Mouse (Mus musculus) midbrain, embryonic 11.5 days (tissue): ENCODE data around the gene Hsd3b4. TPM values are rescaled to one million over a fixed set of nuclear protein-coding genes. Genes with fewer than 3 reads are reported as not detected.
A peak's percentile ranks its signal among the peaks of the same experiment; 100 is the strongest.
"Not testable (repeated sequence)": the region's sequence is repeated elsewhere in the genome, so short reads cannot be mapped to it uniquely, and the experiment has no call there.

ENCODE experiments used
- ATAC-seq: fragments of 200-750 bp; cut with Nextera tagmentation; 2 replicates; pipeline ENCODE4 v1.8.0; 2017; ENCODE audit warnings: moderate TSS enrichment, moderate library complexity; ENCODE audit not compliant: low FRiP score
- DNase-seq: peaks from one replicate; pipeline ENCODE4 v3.0.0; 2015; ENCODE audit warnings: low spot score; ENCODE audit errors: missing footprints
- H3K27ac ChIP-seq: fragments of 300-500 bp; sonication (generic); 2 replicates; pipeline ENCODE4 v1.5.1; 2014; ENCODE audit warnings: low read depth, low read length
- H3K27me3 ChIP-seq: fragments of 300-500 bp; sonication (generic); 2 replicates; pipeline ENCODE4 v1.6.1; 2014; ENCODE audit warnings: mild to moderate bottlenecking, low read length, moderate library complexity, mixed read lengths; ENCODE audit not compliant: control insufficient read depth, insufficient read depth
- H3K36me3 ChIP-seq: fragments of 300-500 bp; sonication (generic); 2 replicates; pipeline ENCODE4 v1.6.1; 2014; ENCODE audit warnings: mild to moderate bottlenecking, low read length, moderate library complexity, mixed read lengths; ENCODE audit not compliant: control insufficient read depth, insufficient read depth
- H3K4me1 ChIP-seq: fragments of 300-500 bp; sonication (generic); 2 replicates; pipeline ENCODE4 v1.6.1; 2014; ENCODE audit warnings: low read length; ENCODE audit not compliant: control insufficient read depth, insufficient read depth
- H3K4me2 ChIP-seq: fragments of 300-500 bp; sonication (generic); 2 replicates; pipeline ENCODE4 v1.6.1; 2014; ENCODE audit warnings: mild to moderate bottlenecking, moderate library complexity
- H3K4me3 ChIP-seq: fragments of 300-500 bp; sonication (generic); 2 replicates; pipeline ENCODE4 v1.5.1; 2014; ENCODE audit warnings: low read depth, low read length
- H3K9ac ChIP-seq: fragments of 300-500 bp; sonication (generic); 2 replicates; pipeline ENCODE4 v1.6.1; 2014; ENCODE audit warnings: low read length
- H3K9me3 ChIP-seq: fragments of 300-500 bp; sonication (generic); 2 replicates; pipeline ENCODE4 v1.6.1; 2016; ENCODE audit warnings: low read length; ENCODE audit not compliant: control insufficient read depth
- WGBS: fragments of 180-500 bp; shearing (Covaris S2); extraction: QIAGEN DNeasy Blood & Tissue Kit; methylation state at CpG from one replicate; pipeline ENCODE4 v1.1.7; 2014; 5-methylcytosine and 5-hydroxymethylcytosine counted together
- polyA plus RNA-seq: library from polyadenylated mRNA; unstranded; fragments of >200 nt; fragmentation: Nextera tagmentation; extraction: Ambion mirVana; gene quantifications from 2 replicates; pipeline ENCODE4 v1.2.1, GENCODE M21; 2014

Hsd3b4 gene
- polyA plus RNA-seq, 1 experiment from 2014 or later, result not detected

- WGBS, result no CpG with 5 or more reads among the region's 2 CpGs
Measured at GRCm38 (mm10) chr3:98496762-98497161, 13.6 kb downstream of the Hsd3b4 start.

GRCm38 (mm10) chr3:98495055-98495454 lies 15.3 kb downstream of the Hsd3b4 start:
- H3K9ac ChIP-seq, H3K4me1 ChIP-seq, ATAC-seq, H3K4me2 ChIP-seq, H3K4me3 ChIP-seq, H3K27me3 ChIP-seq, H3K27ac ChIP-seq, DNase-seq, H3K36me3 ChIP-seq, H3K9me3 ChIP-seq: not testable (repeated sequence)

More at GRCm38 (mm10) chr3:98496762-98497161, 13.6 kb downstream of the Hsd3b4 start:
- not testable (repeated sequence) for H3K9ac ChIP-seq, H3K4me2 ChIP-seq, H3K27me3 ChIP-seq, H3K27ac ChIP-seq, DNase-seq, H3K4me1 ChIP-seq, H3K36me3 ChIP-seq, H3K9me3 ChIP-seq, H3K4me3 ChIP-seq
- peak; percentile 59; the same call in 1 of the 2 replicates for ATAC-seq

GRCm38 (mm10) chr3:98494184-98494583 lies 16.1 kb downstream of the Hsd3b4 start:
- not testable (repeated sequence) for H3K4me3 ChIP-seq, H3K27ac ChIP-seq, H3K36me3 ChIP-seq, H3K4me2 ChIP-seq, DNase-seq, H3K4me1 ChIP-seq, ATAC-seq, H3K9me3 ChIP-seq, H3K27me3 ChIP-seq, H3K9ac ChIP-seq

GRCm38 (mm10) chr3:98471499-98471898 lies 38.8 kb downstream of the Hsd3b4 start:
- H3K4me1 ChIP-seq, H3K27ac ChIP-seq, H3K27me3 ChIP-seq, ATAC-seq, DNase-seq, H3K36me3 ChIP-seq, H3K4me3 ChIP-seq, H3K9me3 ChIP-seq, H3K9ac ChIP-seq, H3K4me2 ChIP-seq: not testable (repeated sequence)

DNA sequence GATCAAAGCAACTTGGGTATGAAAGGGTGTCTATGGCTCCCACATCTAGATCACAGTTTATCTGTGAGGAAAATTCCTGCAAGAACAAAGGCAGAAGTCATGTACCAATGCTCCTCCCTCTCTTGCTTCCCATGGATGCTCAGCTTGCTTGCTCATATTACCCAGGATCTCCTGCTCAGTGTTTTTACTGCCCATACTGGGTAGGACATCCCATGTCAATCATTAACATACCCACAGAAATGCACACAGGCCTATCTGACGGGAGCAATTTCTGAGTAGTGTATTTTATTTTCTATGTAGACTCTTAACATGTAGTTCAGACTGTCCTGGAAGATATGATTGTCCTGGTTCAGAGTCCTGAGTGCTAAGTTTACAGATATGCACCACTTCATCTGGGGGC lies 39.3 kb downstream of the Hsd3b4 start:
- H3K4me1 ChIP-seq, H3K9me3 ChIP-seq, H3K27me3 ChIP-seq, H3K4me3 ChIP-seq, H3K9ac ChIP-seq, ATAC-seq, H3K27ac ChIP-seq, H3K4me2 ChIP-seq, H3K36me3 ChIP-seq, DNase-seq: not testable (repeated sequence)
- no CpG with 5 or more reads among the region's 1 CpGs for whole genome bisulfite sequencing

DNA sequence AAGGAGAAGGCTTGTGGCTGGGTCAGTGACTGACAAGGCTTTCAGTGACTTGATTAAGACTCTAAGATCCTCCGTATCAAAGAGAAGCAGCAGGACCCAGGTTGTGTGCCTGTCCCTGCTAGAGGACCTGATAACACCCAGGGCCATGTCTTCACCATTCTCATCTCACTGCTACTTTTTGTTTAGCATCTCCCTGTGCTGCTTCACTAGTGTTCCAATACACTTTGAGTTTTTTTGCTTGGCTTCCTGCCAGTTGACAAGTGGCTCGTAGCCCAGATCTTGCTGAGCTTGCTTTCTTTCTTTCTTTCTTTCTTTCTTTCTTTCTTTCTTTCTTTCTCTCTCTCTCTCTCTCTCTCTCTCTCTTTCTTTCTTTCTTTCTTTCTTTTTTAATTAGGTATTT lies 41.0 kb downstream of the Hsd3b4 start:
- H3K4me2 ChIP-seq, H3K9ac ChIP-seq, H3K4me1 ChIP-seq, H3K9me3 ChIP-seq, H3K4me3 ChIP-seq, ATAC-seq, H3K27ac ChIP-seq, H3K27me3 ChIP-seq, H3K36me3 ChIP-seq, DNase-seq: not testable (repeated sequence)
- 100% methylated on average over 1 of the region's 2 CpGs for whole genome bisulfite sequencing

GRCm38 (mm10) chr3:98457026-98457425 lies 53.3 kb downstream of the Hsd3b4 start, which contains the start of gene Gm4450:
Gene Gm4450, minus strand, starts transcription at chr3:98457126.
- H3K4me2 ChIP-seq, H3K9ac ChIP-seq, H3K4me1 ChIP-seq, H3K36me3 ChIP-seq, ATAC-seq, H3K27ac ChIP-seq, H3K9me3 ChIP-seq, H3K27me3 ChIP-seq, DNase-seq, H3K4me3 ChIP-seq: not testable (repeated sequence)
- no CpG with 5 or more reads among the region's 1 CpGs for WGBS

- not testable (repeated sequence) for H3K9me3 ChIP-seq, H3K27ac ChIP-seq, H3K36me3 ChIP-seq, H3K4me1 ChIP-seq, H3K4me2 ChIP-seq, H3K27me3 ChIP-seq, ATAC-seq, H3K9ac ChIP-seq, DNase-seq, H3K4me3 ChIP-seq
- WGBS, result 56% methylated on average over 5 of the region's 5 CpGs
Measured at GRCm38 (mm10) chr3:98453786-98454185, 56.5 kb downstream of the Hsd3b4 start.
